Mouse (Mus musculus): Measurements from ENCODE around the gene Ttll2. TPM values are rescaled to one million over a fixed set of nuclear protein-coding genes. Genes with fewer than 3 reads are reported as not detected.
"Not testable (repeated sequence)": the region's sequence is repeated elsewhere in the genome, so short reads cannot be mapped to it uniquely, and the experiment has no call there.

The Ttll2 gene
- polyA plus RNA-seq, 1 experiment from 2014 or later, result not detected

- not testable (repeated sequence) for H3K36me3 ChIP-seq (ENCODE audit: control insufficient read depth, insufficient read depth, low read length); H3K27me3 ChIP-seq (ENCODE audit: control insufficient read depth, insufficient read depth, low read length); H3K9me3 ChIP-seq (ENCODE audit: control insufficient read depth, low read length); ATAC-seq (ENCODE audit: insufficient number of reproducible peaks, low FRiP score, low TSS enrichment, low read depth); H3K4me2 ChIP-seq (ENCODE audit: low read depth, severe bottlenecking); H3K27ac ChIP-seq (replicated peaks; ENCODE audit: low read depth, low read length); H3K4me1 ChIP-seq (ENCODE audit: control insufficient read depth, insufficient read depth, low read length); H3K4me3 ChIP-seq (ENCODE audit: low read depth, low read length); DNase-seq (ENCODE audit: low spot score); H3K9ac ChIP-seq (ENCODE audit: low read length)
- 72% methylated on average over 2 of the region's 5 CpGs for WGBS
Observed at GRCm38 (mm10) chr17:7332745-7333144, 19.8 kb downstream of the Ttll2 start.

GRCm38 (mm10) chr17:7326415-7326814 is 26.1 kb downstream of the Ttll2 start:
- 80% methylated on average over 4 of the region's 8 CpGs for WGBS
- not testable (repeated sequence) for H3K27ac ChIP-seq (replicated peaks; ENCODE audit: low read depth, low read length); H3K27me3 ChIP-seq (ENCODE audit: control insufficient read depth, insufficient read depth, low read length); H3K36me3 ChIP-seq (ENCODE audit: control insufficient read depth, insufficient read depth, low read length); DNase-seq (ENCODE audit: low spot score); H3K4me1 ChIP-seq (ENCODE audit: control insufficient read depth, insufficient read depth, low read length); ATAC-seq (ENCODE audit: insufficient number of reproducible peaks, low FRiP score, low TSS enrichment, low read depth); H3K9me3 ChIP-seq (ENCODE audit: control insufficient read depth, low read length); H3K4me3 ChIP-seq (ENCODE audit: low read depth, low read length); H3K9ac ChIP-seq (ENCODE audit: low read length); H3K4me2 ChIP-seq (ENCODE audit: low read depth, severe bottlenecking)

GRCm38 (mm10) chr17:7324346-7324745 is 28.1 kb downstream of the Ttll2 start, which contains the start of gene Tcp10a:
Gene Tcp10a (plus strand): TSS chr17:7324646.
- H3K9ac ChIP-seq (ENCODE audit: low read length); ATAC-seq (ENCODE audit: insufficient number of reproducible peaks, low FRiP score, low TSS enrichment, low read depth); DNase-seq (ENCODE audit: low spot score); H3K4me1 ChIP-seq (ENCODE audit: control insufficient read depth, insufficient read depth, low read length); H3K27me3 ChIP-seq (ENCODE audit: control insufficient read depth, insufficient read depth, low read length); H3K9me3 ChIP-seq (ENCODE audit: control insufficient read depth, low read length); H3K4me2 ChIP-seq (ENCODE audit: low read depth, severe bottlenecking); H3K36me3 ChIP-seq (ENCODE audit: control insufficient read depth, insufficient read depth, low read length); H3K27ac ChIP-seq (replicated peaks; ENCODE audit: low read depth, low read length); H3K4me3 ChIP-seq (ENCODE audit: low read depth, low read length): not testable (repeated sequence)
- 93% methylated on average over 3 of the region's 5 CpGs for WGBS

GRCm38 (mm10) chr17:7319789-7320188 is 32.7 kb downstream of the Ttll2 start:
- not testable (repeated sequence) for H3K4me3 ChIP-seq (ENCODE audit: low read depth, low read length); H3K9me3 ChIP-seq (ENCODE audit: control insufficient read depth, low read length); ATAC-seq (ENCODE audit: insufficient number of reproducible peaks, low FRiP score, low TSS enrichment, low read depth); H3K36me3 ChIP-seq (ENCODE audit: control insufficient read depth, insufficient read depth, low read length); H3K27me3 ChIP-seq (ENCODE audit: control insufficient read depth, insufficient read depth, low read length); DNase-seq (ENCODE audit: low spot score); H3K27ac ChIP-seq (replicated peaks; ENCODE audit: low read depth, low read length); H3K4me1 ChIP-seq (ENCODE audit: control insufficient read depth, insufficient read depth, low read length); H3K4me2 ChIP-seq (ENCODE audit: low read depth, severe bottlenecking); H3K9ac ChIP-seq (ENCODE audit: low read length)
- 93% methylated on average over 6 of the region's 6 CpGs for WGBS

- H3K9me3 ChIP-seq (ENCODE audit: control insufficient read depth, low read length); H3K9ac ChIP-seq (ENCODE audit: low read length); H3K4me2 ChIP-seq (ENCODE audit: low read depth, severe bottlenecking); ATAC-seq (ENCODE audit: insufficient number of reproducible peaks, low FRiP score, low TSS enrichment, low read depth); H3K36me3 ChIP-seq (ENCODE audit: control insufficient read depth, insufficient read depth, low read length); H3K27me3 ChIP-seq (ENCODE audit: control insufficient read depth, insufficient read depth, low read length); H3K4me3 ChIP-seq (ENCODE audit: low read depth, low read length); H3K27ac ChIP-seq (replicated peaks; ENCODE audit: low read depth, low read length); DNase-seq (ENCODE audit: low spot score); H3K4me1 ChIP-seq (ENCODE audit: control insufficient read depth, insufficient read depth, low read length): not testable (repeated sequence)
- 88% methylated on average over 6 of the region's 8 CpGs for WGBS
Observed at GRCm38 (mm10) chr17:7315693-7316382, 36.7 kb downstream of the Ttll2 start.

- not testable (repeated sequence) for H3K27ac ChIP-seq (replicated peaks; ENCODE audit: low read depth, low read length); H3K27me3 ChIP-seq (ENCODE audit: control insufficient read depth, insufficient read depth, low read length); H3K4me1 ChIP-seq (ENCODE audit: control insufficient read depth, insufficient read depth, low read length); DNase-seq (ENCODE audit: low spot score); H3K4me3 ChIP-seq (ENCODE audit: low read depth, low read length); H3K9me3 ChIP-seq (ENCODE audit: control insufficient read depth, low read length); H3K9ac ChIP-seq (ENCODE audit: low read length); H3K36me3 ChIP-seq (ENCODE audit: control insufficient read depth, insufficient read depth, low read length); H3K4me2 ChIP-seq (ENCODE audit: low read depth, severe bottlenecking)
- ATAC-seq (ENCODE audit: insufficient number of reproducible peaks, low FRiP score, low TSS enrichment, low read depth), result peak; percentile 44; the same call in 1 of the 2 replicates
- WGBS, result 64% methylated on average over 8 of the region's 8 CpGs
Observed at GRCm38 (mm10) chr17:7306278-7307196, 46.0 kb downstream of the Ttll2 start.

Other genes starting within 250 kb of the Ttll2 start
- 20.1 and 24.2 TPM in 2 replicates for gene Rps6ka2, start 182.6 kb downstream of the Ttll2 start, polyA plus RNA-seq (2014; fragmentation: Nextera tagmentation; extraction: Ambion mirVana)
- not detected in 2 replicates for gene Tcp10a, start 28.1 kb downstream of the Ttll2 start, polyA plus RNA-seq (2014; fragmentation: Nextera tagmentation; extraction: Ambion mirVana)
- gene Gm49630, start 19.3 kb upstream of the Ttll2 start, polyA plus RNA-seq (2014; fragmentation: Nextera tagmentation; extraction: Ambion mirVana), result not detected in 2 replicates
- not detected in 2 replicates for gene Unc93a2, start 32.8 kb upstream of the Ttll2 start, polyA plus RNA-seq (2014; fragmentation: Nextera tagmentation; extraction: Ambion mirVana)

Measured in limb, embryonic 11.5 days (tissue).